Mouse (Mus musculus) ES-Bruce4 (cell line): Measurements from ENCODE around the gene Atxn7l2.
A peak's percentile ranks its signal among the peaks of the same experiment; 100 is the strongest.

Source experiments
- CTCF ChIP-seq: IDR thresholded peaks from one replicate; pipeline ENCODE4 v1.8.1; 2011; ENCODE audit warnings: low read depth, low read length
- POLR2A ChIP-seq: IDR thresholded peaks from one replicate; pipeline ENCODE4 v1.8.1; 2011; ENCODE audit warnings: low read length; ENCODE audit not compliant: insufficient read depth

DNA sequence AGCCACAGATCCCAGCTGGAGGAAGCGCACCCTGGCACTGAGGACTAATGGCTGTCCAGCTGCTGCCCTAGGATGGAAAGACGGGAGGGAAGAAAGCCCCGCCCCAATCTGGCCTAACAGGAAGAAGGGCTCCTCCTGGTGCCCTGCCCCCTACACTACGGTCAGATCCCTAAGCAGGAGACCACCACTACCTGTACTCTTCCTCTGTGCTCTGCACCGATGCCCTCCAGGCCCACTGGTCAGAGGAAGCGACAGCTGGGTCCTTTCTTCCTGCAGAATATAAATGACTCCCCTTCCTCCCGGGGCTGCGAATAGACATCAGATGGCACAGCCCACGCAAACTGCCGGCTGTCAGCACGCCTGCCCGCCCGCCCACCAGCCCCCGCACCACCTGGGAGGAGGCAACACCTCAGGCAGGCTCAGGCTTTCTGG is 13.7 kb downstream of the Atxn7l2 start:
- no peak for TF ChIP-seq POLR2A
- TF ChIP-seq CTCF, result peak; percentile 9
